Mouse (Mus musculus): ENCODE results near the gene Smpd3. TPM values are rescaled to one million over a fixed set of nuclear protein-coding genes. Genes with fewer than 3 reads are reported as not detected.

Smpd3 gene
- polyA plus RNA-seq, 1 experiment from 2014 or later: 1.3 TPM

GRCm38 (mm10) chr8:106304321-106304720 is 33.5 kb downstream of the Smpd3 start:
- Histone ChIP-seq H3K4me2 (ENCODE audit: low read depth, low read length) (no peak overlapping the region), H3K36me3 (replicated peaks; ENCODE audit: insufficient read depth, low read length) (no peaks in the 10 kb centered on the region), H3K9me3 (ENCODE audit: low read length) (no peaks in the 10 kb centered on the region), H3K4me1 (ENCODE audit: insufficient read depth) (peaks cover 21% of the 10 kb centered on the region), H3K9ac (replicated peaks) (no peak overlapping the region), H3K4me3 (ENCODE audit: low read depth, low read length) (no peak overlapping the region), H3K27me3 (ENCODE audit: insufficient read depth, low read length) (no peaks in the 10 kb centered on the region), H3K27ac (ENCODE audit: low read depth) (peak overlapping the region; percentile 8; the same call in 1 of the 2 replicates)
- ATAC-seq (peak; percentile 81), DNase-seq (peak; percentile 31)
- TF ChIP-seq CTCF (IDR thresholded peaks at IDR 0.05; ENCODE audit: low read depth) (no peak), EP300 (IDR thresholded peaks at IDR 0.05; ENCODE audit: low read depth) (no peak)
- 56% methylated on average over 6 of the region's 6 CpGs for WGBS (ENCODE audit: insufficient replicate concordance)

DNA sequence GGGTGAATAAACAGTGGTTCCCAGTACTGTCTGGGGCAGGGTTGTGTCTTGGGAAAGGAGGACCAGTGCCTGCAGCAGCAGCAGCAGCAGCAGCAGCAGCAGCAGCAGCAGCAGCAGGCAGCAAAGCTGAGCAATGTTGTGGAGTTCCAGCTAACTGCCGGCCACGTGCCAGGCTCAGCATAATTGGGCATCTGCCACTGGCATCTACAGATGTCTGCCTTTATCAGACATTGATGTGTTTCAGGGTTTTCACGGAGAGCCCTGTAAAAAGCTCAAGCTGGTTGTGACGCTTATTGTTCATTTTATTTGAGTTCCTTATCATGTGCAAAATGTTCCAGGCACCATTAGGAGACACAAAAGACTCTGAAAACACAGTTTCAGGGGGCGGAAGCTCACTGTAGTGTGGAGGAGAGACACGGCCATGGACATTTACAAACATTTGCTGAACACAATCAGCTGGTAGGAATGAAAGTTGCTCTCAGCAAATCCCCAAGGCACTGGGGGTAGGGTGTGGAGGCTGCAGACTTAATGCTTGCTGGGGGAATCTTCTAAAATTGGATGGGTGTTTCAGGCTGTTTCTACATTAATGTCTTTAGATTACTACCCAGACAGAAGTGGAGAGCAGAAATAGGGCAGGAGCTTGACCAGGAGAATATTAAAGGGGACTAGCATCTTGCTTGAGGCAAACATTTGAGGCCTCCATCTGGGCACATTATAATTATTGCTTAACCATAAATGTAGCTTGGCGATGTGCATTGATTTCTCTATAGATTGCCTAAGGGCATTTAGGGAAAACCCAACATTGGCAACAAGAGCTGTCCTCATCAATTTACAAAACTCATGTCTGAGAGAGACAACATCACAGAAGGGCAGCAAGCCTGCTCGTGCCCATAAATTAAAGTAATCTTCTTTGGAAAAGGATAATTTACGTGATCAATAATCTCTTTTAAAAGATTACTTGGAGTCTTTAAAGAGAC is 36.8 kb downstream of the Smpd3 start:
- ATAC-seq (no peak), DNase-seq (no peak)
- TF ChIP-seq CTCF (IDR thresholded peaks at IDR 0.05; ENCODE audit: low read depth) (no peak), EP300 (IDR thresholded peaks at IDR 0.05; ENCODE audit: low read depth) (no peak)
- Histone ChIP-seq H3K27me3 (ENCODE audit: insufficient read depth, low read length) (no peaks in the 10 kb centered on the region), H3K4me3 (ENCODE audit: low read depth, low read length) (no peak overlapping the region), H3K9ac (replicated peaks) (no peak overlapping the region), H3K4me1 (ENCODE audit: insufficient read depth) (peaks cover 12% of the 10 kb centered on the region), H3K4me2 (ENCODE audit: low read depth, low read length) (no peak overlapping the region), H3K9me3 (ENCODE audit: low read length) (no peaks in the 10 kb centered on the region), H3K36me3 (replicated peaks; ENCODE audit: insufficient read depth, low read length) (no peaks in the 10 kb centered on the region), H3K27ac (ENCODE audit: low read depth) (no peak overlapping the region)
- WGBS (ENCODE audit: insufficient replicate concordance): 65% methylated on average over 9 of the region's 9 CpGs

DNA sequence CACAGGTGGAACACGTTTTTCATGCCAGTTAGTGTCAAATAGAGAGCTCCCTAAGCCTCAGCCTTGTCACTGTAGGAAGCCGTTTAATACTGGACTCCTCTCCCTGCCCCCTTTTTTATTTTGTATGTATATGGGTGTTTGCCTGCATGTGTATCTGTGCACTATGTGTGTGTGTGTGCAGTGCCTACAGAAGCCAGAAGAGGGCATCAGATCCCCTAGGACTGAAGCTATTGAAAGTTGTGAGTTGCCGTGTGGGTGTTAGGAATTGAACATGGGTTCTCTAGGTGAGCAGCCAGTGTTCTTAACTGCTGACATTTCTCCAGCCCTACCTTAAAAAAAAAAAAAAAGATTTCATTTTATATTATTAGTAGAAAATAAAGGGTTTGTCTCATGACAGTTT is 38.1 kb downstream of the Smpd3 start:
- WGBS (ENCODE audit: insufficient replicate concordance): 73% methylated on average over 3 of the region's 3 CpGs
- Histone ChIP-seq H3K4me1 (ENCODE audit: insufficient read depth) (peaks cover 6% of the 10 kb centered on the region), H3K9me3 (ENCODE audit: low read length) (no peaks in the 10 kb centered on the region), H3K4me3 (ENCODE audit: low read depth, low read length) (no peak overlapping the region), H3K9ac (replicated peaks) (no peak overlapping the region), H3K27me3 (ENCODE audit: insufficient read depth, low read length) (no peaks in the 10 kb centered on the region), H3K27ac (ENCODE audit: low read depth) (no peak overlapping the region), H3K36me3 (replicated peaks; ENCODE audit: insufficient read depth, low read length) (no peaks in the 10 kb centered on the region), H3K4me2 (ENCODE audit: low read depth, low read length) (no peak overlapping the region)
- DNase-seq (no peak), ATAC-seq (no peak)
- TF ChIP-seq CTCF (IDR thresholded peaks at IDR 0.05; ENCODE audit: low read depth): peak; percentile 24; the same call in 1 of the 2 replicates
- no peak for TF ChIP-seq EP300 (IDR thresholded peaks at IDR 0.05; ENCODE audit: low read depth)

- no peak for ATAC-seq
- Histone ChIP-seq H3K4me3 (ENCODE audit: low read depth, low read length) (no peak overlapping the region), H3K9ac (replicated peaks) (no peak overlapping the region), H3K36me3 (replicated peaks; ENCODE audit: insufficient read depth, low read length) (no peaks in the 10 kb centered on the region), H3K4me1 (ENCODE audit: insufficient read depth) (peaks cover 1% of the 10 kb centered on the region), H3K4me2 (ENCODE audit: low read depth, low read length) (no peak overlapping the region), H3K9me3 (ENCODE audit: low read length) (no peaks in the 10 kb centered on the region), H3K27me3 (ENCODE audit: insufficient read depth, low read length) (no peaks in the 10 kb centered on the region), H3K27ac (ENCODE audit: low read depth) (no peak overlapping the region)
- no peak for TF ChIP-seq CTCF (IDR thresholded peaks at IDR 0.05; ENCODE audit: low read depth)
- TF ChIP-seq EP300 (IDR thresholded peaks at IDR 0.05; ENCODE audit: low read depth): no peak
- WGBS (ENCODE audit: insufficient replicate concordance): 71% methylated on average over 1 of the region's 1 CpGs
- no peak for DNase-seq
These were observed 38.9 kb downstream of the Smpd3 start for GRCm38 (mm10) chr8:106298846-106299245.

DNA sequence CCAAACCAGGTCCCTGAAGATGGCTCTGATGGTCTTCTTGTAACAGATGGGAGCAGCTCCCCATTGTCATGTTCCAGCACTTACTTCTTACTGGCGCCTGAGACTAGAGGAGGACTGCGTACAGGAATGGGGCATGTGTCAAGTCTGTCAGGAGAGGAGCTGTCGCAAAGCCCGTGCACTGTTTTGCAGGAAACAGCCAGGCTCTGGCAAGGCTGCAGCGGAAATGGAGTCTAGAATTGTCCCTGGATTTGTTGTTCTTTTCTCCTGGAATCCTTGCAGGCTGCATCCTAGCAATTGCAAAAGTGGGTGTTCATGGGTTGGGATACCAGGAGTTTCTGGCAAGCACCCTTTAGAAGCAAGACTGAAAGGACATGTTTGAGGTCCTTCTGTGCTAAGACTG is 39.5 kb downstream of the Smpd3 start:
- Histone ChIP-seq H3K9me3 (ENCODE audit: low read length) (no peaks in the 10 kb centered on the region), H3K27me3 (ENCODE audit: insufficient read depth, low read length) (no peaks in the 10 kb centered on the region), H3K27ac (ENCODE audit: low read depth) (no peak overlapping the region), H3K36me3 (replicated peaks; ENCODE audit: insufficient read depth, low read length) (no peaks in the 10 kb centered on the region), H3K4me1 (ENCODE audit: insufficient read depth) (no peaks in the 10 kb centered on the region), H3K4me3 (ENCODE audit: low read depth, low read length) (no peak overlapping the region), H3K4me2 (ENCODE audit: low read depth, low read length) (no peak overlapping the region), H3K9ac (replicated peaks) (no peak overlapping the region)
- no peak for ATAC-seq
- 42% methylated on average over 5 of the region's 5 CpGs for WGBS (ENCODE audit: insufficient replicate concordance)
- DNase-seq: no peak
- no peak for TF ChIP-seq CTCF (IDR thresholded peaks at IDR 0.05; ENCODE audit: low read depth)
- TF ChIP-seq EP300 (IDR thresholded peaks at IDR 0.05; ENCODE audit: low read depth): no peak

GRCm38 (mm10) chr8:106292484-106293396 is 45.0 kb downstream of the Smpd3 start:
- Histone ChIP-seq H3K4me2 (ENCODE audit: low read depth, low read length) (no peak overlapping the region), H3K27ac (ENCODE audit: low read depth) (no peak overlapping the region), H3K4me1 (ENCODE audit: insufficient read depth) (no peaks in the 10 kb centered on the region), H3K9me3 (ENCODE audit: low read length) (no peaks in the 10 kb centered on the region), H3K27me3 (ENCODE audit: insufficient read depth, low read length) (no peaks in the 10 kb centered on the region), H3K9ac (replicated peaks) (no peak overlapping the region), H3K4me3 (ENCODE audit: low read depth, low read length) (no peak overlapping the region), H3K36me3 (replicated peaks; ENCODE audit: insufficient read depth, low read length) (no peaks in the 10 kb centered on the region)
- ATAC-seq: no peak
- TF ChIP-seq EP300 (IDR thresholded peaks at IDR 0.05; ENCODE audit: low read depth) (no peak), CTCF (IDR thresholded peaks at IDR 0.05; ENCODE audit: low read depth) (no peak)
- WGBS (ENCODE audit: insufficient replicate concordance): 47% methylated on average over 20 of the region's 20 CpGs
- DNase-seq: no peak

All from liver, postnatal 0 days (tissue).